Mouse (Mus musculus) cerebellum, adult 2 months (tissue): ENCODE measurements around the gene Birc5. TPM values are rescaled to one million over a fixed set of nuclear protein-coding genes. Genes with fewer than 3 reads are reported as not detected.

Source experiments
- DNase-seq, 2 experiments: peaks; one replicate each; pipeline ENCODE4 v3.0.0; 2021
- H3K27ac ChIP-seq: fragments of 200-500 bp; 2 replicates; pipeline ENCODE4 v1.5.1; 2012; ENCODE audit warnings: low read length, control low read depth, inconsistent platforms; ENCODE audit not compliant: insufficient read depth
- H3K27me3 ChIP-seq: fragments of 200-500 bp; 2 replicates; pipeline ENCODE4 v1.6.1; 2012; ENCODE audit warnings: inconsistent platforms, mild to moderate bottlenecking, low read length, moderate library complexity; ENCODE audit not compliant: control insufficient read depth, insufficient read depth
- H3K4me1 ChIP-seq: fragments of 200-500 bp; 2 replicates; pipeline ENCODE4 v1.6.1; 2011; ENCODE audit warnings: low read length; ENCODE audit not compliant: control insufficient read depth, insufficient read depth
- H3K4me3 ChIP-seq: fragments of 200-500 bp; replicated peaks from 2 replicates; pipeline ENCODE3; 2011; ENCODE audit warnings: mild to moderate bottlenecking, low read depth, low read length, control low read depth; ENCODE audit not compliant: insufficient read depth
- CTCF ChIP-seq: fragments of 200-500 bp; IDR thresholded peaks from 2 replicates; pipeline ENCODE4 v1.5.1; 2011; ENCODE audit warnings: low read depth, mild to moderate bottlenecking, control low read depth, low read length, moderate library complexity, borderline replicate concordance; ENCODE audit not compliant: insufficient read depth
- POLR2A ChIP-seq: fragments of 200-500 bp; IDR thresholded peaks from 2 replicates; pipeline ENCODE4 v1.6.1; 2011; ENCODE audit warnings: low read length, control low read depth, borderline replicate concordance; ENCODE audit not compliant: insufficient read depth
- WGBS: fragments of 180-500 bp; shearing (Covaris S2); methylation state at CpG from one replicate; pipeline ENCODE4 v1.1.7; 2018; 5-methylcytosine and 5-hydroxymethylcytosine counted together
- polyA plus RNA-seq: library from polyadenylated mRNA; depleted of rRNA; stranded (reverse); fragments of >200 nt; gene quantifications from 2 replicates; pipeline ENCODE4 v1.2.3, GENCODE M21; 2012

Birc5 gene
- polyA plus RNA-seq, 1 experiment = 1.2 TPM

GRCm38 (mm10) chr11:117823411-117823810 lies 25.6 kb upstream of the Birc5 start:
- WGBS = 95% methylated on average over 6 of the region's 6 CpGs
- Histone ChIP-seq H3K27me3 (no peaks in the 10 kb centered on the region; the same call in 1 of the 2 replicates), H3K27ac (no peak overlapping the region), H3K4me1 (peaks cover 17% of the 10 kb centered on the region), H3K4me3 (no peak overlapping the region)
- TF ChIP-seq CTCF (no peak), POLR2A (no peak)
- DNase-seq = no peak

GRCm38 (mm10) chr11:117824060-117824969 lies 24.7 kb upstream of the Birc5 start:
- no peak overlapping the region for H3K27ac ChIP-seq
- no peaks in the 10 kb centered on the region; the same call in 1 of the 2 replicates for H3K27me3 ChIP-seq
- peaks cover 14% of the 10 kb centered on the region for H3K4me1 ChIP-seq
- TF ChIP-seq CTCF = peak; percentile 97
- TF ChIP-seq POLR2A = no peak
- 4% methylated on average over 23 of the region's 23 CpGs for WGBS
- peak; percentile 72 to 80 for DNase-seq
- H3K4me3 ChIP-seq = no peak overlapping the region

GRCm38 (mm10) chr11:117825333-117826101 lies 23.5 kb upstream of the Birc5 start, which contains the start of the genes Afmid and Tk1:
Gene Afmid (plus strand): TSS chr11:117825924.
Gene Tk1 (minus strand): TSS chr11:117826092.
- DNase-seq = no peak
- WGBS = 2% methylated on average over 34 of the region's 34 CpGs
- no peaks in the 10 kb centered on the region; the same call in 1 of the 2 replicates for H3K27me3 ChIP-seq
- no peak within 1 kb of the TSS for H3K4me3 ChIP-seq
- peaks cover 10% of the 10 kb centered on the region; the same call in 1 of the 2 replicates for H3K4me1 ChIP-seq
- TF ChIP-seq CTCF = no peak
- TF ChIP-seq POLR2A = no peak
- H3K27ac ChIP-seq = no peak within 1 kb of the TSS

GRCm38 (mm10) chr11:117826164-117826563 lies 22.9 kb upstream of the Birc5 start:
- TF ChIP-seq CTCF (no peak), POLR2A (no peak)
- Histone ChIP-seq H3K27ac (no peak overlapping the region), H3K4me3 (no peak overlapping the region), H3K27me3 (no peaks in the 10 kb centered on the region; the same call in 1 of the 2 replicates), H3K4me1 (peaks cover 10% of the 10 kb centered on the region; the same call in 1 of the 2 replicates)
- WGBS = 51% methylated on average over 5 of the region's 5 CpGs
- DNase-seq = no peak

- Histone ChIP-seq H3K27ac (no peak overlapping the region), H3K4me1 (peaks cover 10% of the 10 kb centered on the region; the same call in 1 of the 2 replicates), H3K4me3 (no peak overlapping the region), H3K27me3 (no peaks in the 10 kb centered on the region; the same call in 1 of the 2 replicates)
- 84% methylated on average over 8 of the region's 8 CpGs for WGBS
- TF ChIP-seq CTCF = no peak
- TF ChIP-seq POLR2A = no peak
- no peak for DNase-seq
Measured at GRCm38 (mm10) chr11:117826916-117827315, 22.1 kb upstream of the Birc5 start.

GRCm38 (mm10) chr11:117827386-117827785 lies 21.7 kb upstream of the Birc5 start:
- TF ChIP-seq CTCF (no peak), POLR2A (no peak)
- WGBS = 64% methylated on average over 3 of the region's 3 CpGs

GRCm38 (mm10) chr11:117828149-117828887 lies 20.7 kb upstream of the Birc5 start:
- TF ChIP-seq CTCF = no peak
- no peak for TF ChIP-seq POLR2A
- Histone ChIP-seq H3K4me3 (no peak overlapping the region), H3K4me1 (peaks cover 10% of the 10 kb centered on the region; the same call in 1 of the 2 replicates), H3K27ac (no peak overlapping the region), H3K27me3 (no peaks in the 10 kb centered on the region; the same call in 1 of the 2 replicates)
- WGBS = 60% methylated on average over 18 of the region's 18 CpGs
- DNase-seq = no peak

More at GRCm38 (mm10) chr11:117827386-117827785, 21.7 kb upstream of the Birc5 start:
- Histone ChIP-seq H3K4me1 (peaks cover 10% of the 10 kb centered on the region; the same call in 1 of the 2 replicates), H3K27me3 (no peaks in the 10 kb centered on the region; the same call in 1 of the 2 replicates), H3K4me3 (no peak overlapping the region), H3K27ac (no peak overlapping the region)
- no peak for DNase-seq
